30 mouse cellular contexts compared by ENCODE assay signal in the genomic region with DNA sequence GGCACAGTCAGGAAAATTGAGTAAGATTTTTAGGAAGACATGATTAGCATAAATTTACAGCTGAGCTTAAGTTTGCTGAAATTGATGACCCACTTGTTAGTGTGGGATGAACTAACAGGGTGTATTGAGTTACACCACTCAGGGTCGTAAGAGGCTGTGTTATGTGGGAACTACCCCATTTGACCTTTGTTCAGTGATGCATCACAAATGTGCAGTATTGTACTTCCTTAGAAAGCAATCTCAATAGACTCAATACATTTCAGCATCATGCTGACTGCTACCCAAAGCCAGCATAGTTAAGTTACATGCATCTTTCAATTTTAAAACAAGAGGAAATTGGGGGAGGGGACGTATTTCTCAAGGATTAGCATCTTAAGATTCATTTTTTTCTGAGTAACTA.
DNase-seq lines count a peak whose midpoint lies in the region; ATAC-seq and TF ChIP-seq lines count a peak whose summit lies in the region.
"Had no signal": no experiment of that assay in that cellular context is flagged by ENCODE, and none has a peak within 500 bp of the region (broad histone marks: within the 10 kb centered on the region; RNA-seq: fewer than 3 reads in every experiment).

No protein-coding gene starts in this region.

- H3K4me2 ChIP-seq in embryonic facial prominence, embryonic 11.5 days (ENCODE audit: low read depth, low read length) = no peak overlapping the region
- no peak overlapping the region for H3K4me2 ChIP-seq in kidney, postnatal 0 days (ENCODE audit: low read length)
- H3K4me2 ChIP-seq: forebrain, embryonic 12.5 days; kidney, embryonic 15.5 days; limb, embryonic 13.5 days; liver, embryonic 13.5 days had no signal

- no peak for TF ChIP-seq CTCF in kidney, postnatal 0 days (IDR thresholded peaks at IDR 0.05; ENCODE audit: low read depth)

- no peak overlapping the region for H3K27ac ChIP-seq in embryonic facial prominence, embryonic 11.5 days (replicated peaks; ENCODE audit: low read depth, low read length)
- no peak overlapping the region for H3K27ac ChIP-seq in embryonic facial prominence, embryonic 10.5 days (replicated peaks)
- H3K27ac ChIP-seq in kidney, postnatal 0 days = no peak overlapping the region
- H3K27ac ChIP-seq: forebrain, embryonic 12.5 days; hindbrain, embryonic 10.5 days; kidney, embryonic 15.5 days; limb, embryonic 13.5 days; liver, embryonic 13.5 days had no signal

- H3K9me3 ChIP-seq in embryonic facial prominence, embryonic 11.5 days (replicated peaks; ENCODE audit: control insufficient read depth, low read length) = no peaks in the 10 kb centered on the region
- no peaks in the 10 kb centered on the region for H3K9me3 ChIP-seq in embryonic facial prominence, embryonic 10.5 days
- H3K9me3 ChIP-seq in kidney, postnatal 0 days (replicated peaks; ENCODE audit: low read length) = no peaks in the 10 kb centered on the region
- H3K9me3 ChIP-seq: forebrain, embryonic 12.5 days; hindbrain, embryonic 10.5 days; kidney, embryonic 15.5 days; limb, embryonic 13.5 days; liver, embryonic 13.5 days; megakaryocyte, embryonic 14.5 days had no signal

- peak; percentile 13 for DNase-seq in embryonic facial prominence, embryonic 11.5 days (ENCODE audit: low spot score)
- no peak for DNase-seq in embryonic facial prominence, embryonic 10.5 days (ENCODE audit: low spot score)
- DNase-seq in kidney, postnatal 0 days (ENCODE audit: low spot score) = no peak
- no peak for DNase-seq in kidney, adult 8-10 months
- peak; percentile 9 for DNase-seq in adipocyte (ENCODE audit: low spot score)
- peak; percentile 11 for DNase-seq in embryo, embryonic 11.5 days (ENCODE audit: low read depth, low spot score)
- DNase-seq in cerebellum, adult 11 months = no peak
- DNase-seq in right cerebral cortex, postnatal 25 days = no peak
- DNase-seq: adrenal gland, adult 8-10 months; cerebellum, adult 11-12 months; cerebellum, adult 9-11 months; gastrocnemius, postnatal 10 days; heart, postnatal 14 days; kidney, postnatal 4 days; liver, embryonic 13.5 days; lung, adult 18-20 months; lung, postnatal 4 days; right cerebral cortex, postnatal 14 days; thymus, postnatal 14 days had no signal

- H3K4me3 ChIP-seq in embryonic facial prominence, embryonic 11.5 days (ENCODE audit: low read depth, low read length) = no peak overlapping the region
- no peak overlapping the region for H3K4me3 ChIP-seq in embryonic facial prominence, embryonic 10.5 days
- no peak overlapping the region for H3K4me3 ChIP-seq in kidney, postnatal 0 days (replicated peaks; ENCODE audit: low read depth, low read length)
- H3K4me3 ChIP-seq: erythroblast, embryonic 14.5 days; forebrain, embryonic 12.5 days; hindbrain, embryonic 10.5 days; kidney, embryonic 15.5 days; limb, embryonic 13.5 days; liver, embryonic 13.5 days; megakaryocyte, embryonic 14.5 days had no signal

- no peaks in the 10 kb centered on the region for H3K27me3 ChIP-seq in embryonic facial prominence, embryonic 11.5 days (ENCODE audit: control insufficient read depth, insufficient read depth, low read length)
- H3K27me3 ChIP-seq in embryonic facial prominence, embryonic 10.5 days (replicated peaks; ENCODE audit: low read depth, poor library complexity, severe bottlenecking) = no peaks in the 10 kb centered on the region
- no peaks in the 10 kb centered on the region for H3K27me3 ChIP-seq in kidney, postnatal 0 days (ENCODE audit: insufficient read depth, low read length)
- H3K27me3 ChIP-seq: CH12.LX; forebrain, embryonic 12.5 days; kidney, embryonic 15.5 days; limb, embryonic 13.5 days; liver, embryonic 13.5 days; megakaryocyte, embryonic 14.5 days had no signal

- WGBS in embryonic facial prominence, embryonic 11.5 days = 36% methylated on average over 2 of the region's 2 CpGs
- WGBS in embryonic facial prominence, embryonic 10.5 days = 43% methylated on average over 2 of the region's 2 CpGs
- WGBS in kidney, postnatal 0 days = 31% methylated on average over 2 of the region's 2 CpGs

- no peaks in the 10 kb centered on the region for H3K4me1 ChIP-seq in embryonic facial prominence, embryonic 11.5 days (ENCODE audit: control insufficient read depth, insufficient read depth, low read length)
- H3K4me1 ChIP-seq in embryonic facial prominence, embryonic 10.5 days = no peaks in the 10 kb centered on the region
- H3K4me1 ChIP-seq in kidney, postnatal 0 days (replicated peaks; ENCODE audit: insufficient read depth, low read length) = no peaks in the 10 kb centered on the region
- H3K4me1 ChIP-seq: limb, embryonic 13.5 days; liver, embryonic 13.5 days; megakaryocyte, embryonic 14.5 days had no signal

- H3K9ac ChIP-seq in embryonic facial prominence, embryonic 11.5 days (replicated peaks; ENCODE audit: low read length) = no peak overlapping the region
- H3K9ac ChIP-seq in kidney, postnatal 0 days (ENCODE audit: low read depth, low read length) = no peak overlapping the region
- H3K9ac ChIP-seq: forebrain, embryonic 12.5 days; kidney, embryonic 15.5 days; limb, embryonic 13.5 days; liver, embryonic 13.5 days had no signal

- no peaks in the 10 kb centered on the region for H3K36me3 ChIP-seq in embryonic facial prominence, embryonic 11.5 days (replicated peaks; ENCODE audit: control insufficient read depth, insufficient read depth, low read depth, low read length)
- no peaks in the 10 kb centered on the region for H3K36me3 ChIP-seq in embryonic facial prominence, embryonic 10.5 days (replicated peaks)
- H3K36me3 ChIP-seq in kidney, postnatal 0 days (ENCODE audit: insufficient read depth, low read length) = no peaks in the 10 kb centered on the region
- H3K36me3 ChIP-seq: forebrain, embryonic 12.5 days; hindbrain, embryonic 10.5 days; kidney, embryonic 15.5 days; limb, embryonic 13.5 days; liver, embryonic 13.5 days had no signal

- ATAC-seq in embryonic facial prominence, embryonic 11.5 days (replicated peaks; ENCODE audit: insufficient number of reproducible peaks, low FRiP score, low TSS enrichment, low read depth) = no peak
- 0 out of 2 replicates have a peak, but pooled peaks have one; percentile 27 for ATAC-seq in kidney, postnatal 0 days (replicated peaks; ENCODE audit: low FRiP score, low read depth)
- ATAC-seq: activated CD4-positive, CD25-positive, alpha-beta regulatory T cell, adult 4 months; intestine, postnatal 0 days; lung, postnatal 0 days; midbrain, embryonic 16.5 days had no signal

Comparison
In these comparisons a context has a peak if more than half of its experiments do, and no peak if none do; other contexts are left out.
1. DNase-seq: peak in embryonic facial prominence, embryonic 11.5 days (single experiment), adipocyte (single experiment) and embryo, embryonic 11.5 days (single experiment); none in embryonic facial prominence, embryonic 10.5 days (single experiment), kidney, postnatal 0 days (single experiment), kidney, adult 8-10 months (0 of 2), cerebellum, adult 11 months (single experiment) and right cerebral cortex, postnatal 25 days (single experiment).